Mouse (Mus musculus) liver, embryonic 14.5 days (tissue): ENCODE measurements around the gene Olfr1129.
"Not testable (repeated sequence)": the region's sequence is repeated elsewhere in the genome, so short reads cannot be mapped to it uniquely, and the experiment has no call there.

Experiments
- CTCF ChIP-seq: IDR thresholded peaks from 2 replicates; pipeline ENCODE4 v1.5.1; 2016; ENCODE audit warnings: antibody characterized with exemption, low read depth, control low read depth
- EP300 ChIP-seq: IDR thresholded peaks from 2 replicates; pipeline ENCODE4 v1.6.1; 2016; ENCODE audit warnings: antibody characterized with exemption, low read depth

DNA sequence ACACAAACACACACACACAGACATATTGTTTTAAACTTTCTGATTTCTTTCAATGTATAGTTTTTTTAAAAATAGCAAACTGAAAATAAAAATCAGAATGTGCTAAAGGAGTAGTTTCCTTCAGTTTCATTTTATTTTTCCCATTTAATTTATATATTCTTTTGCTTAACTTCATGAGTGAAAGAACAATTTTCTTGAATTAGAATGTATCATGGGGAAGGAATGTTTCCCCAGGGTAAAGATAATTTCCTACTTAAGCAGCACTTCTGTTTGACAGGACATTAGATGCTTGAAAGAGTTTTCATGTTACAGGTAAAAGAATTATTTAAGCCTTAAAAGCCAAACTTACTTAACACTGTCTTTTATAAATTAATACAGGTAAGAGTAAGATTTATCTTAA, 32.2 kb downstream of the Olfr1129 start, which contains the start of gene Olfr1130:
- TF ChIP-seq CTCF, EP300: not testable (repeated sequence)
